Mouse (Mus musculus): ENCODE measurements around the gene Prdm10. TPM values are rescaled to one million over a fixed set of nuclear protein-coding genes. Genes with fewer than 3 reads are reported as not detected.

Prdm10 gene
- total RNA-seq, 2 experiments from 2014 or later = 26.0 to 27.0 TPM

Other genes starting within 250 kb of the Prdm10 start
- 10 to 100 TPM; 44.9 TPM for gene Zbtb44, start 249.9 kb upstream of the Prdm10 start, total RNA-seq (2021)
- gene St14, start 148.7 kb upstream of the Prdm10 start, total RNA-seq (2021) = under 1 TPM; 0.34 to 0.40 TPM
- 100 to 1,000 TPM; 305 to 324 TPM for gene Aplp2, start 68.7 kb upstream of the Prdm10 start, total RNA-seq (2021)
- 10 to 100 TPM; 42.1 to 42.6 TPM for gene Nfrkb, start 105.7 kb downstream of the Prdm10 start, total RNA-seq (2021)
- gene Tmem45b, start 183.9 kb downstream of the Prdm10 start, total RNA-seq (2021) = not detected

All from left cerebral cortex, postnatal 4 days (tissue).